Mouse (Mus musculus) erythroblast, adult 5-6 weeks (primary cell): Measurements from ENCODE around the gene Zswim4. TPM values are rescaled to one million over a fixed set of nuclear protein-coding genes. Genes with fewer than 3 reads are reported as not detected.

Source experiments
- ATAC-seq: replicated peaks from 2 replicates; pipeline ENCODE4 v1.8.0; 2016; ENCODE audit warnings: moderate number of reproducible peaks, mild to moderate bottlenecking, moderate TSS enrichment, inconsistent platforms; ENCODE audit not compliant: poor library complexity, low FRiP score, severe bottlenecking
- total RNA-seq, 2 experiments: library from RNA; stranded (forward) in 1 of 2; stranded (reverse) in 1 of 2; fragments of 150-400 nt in 1 of 2; fragments of 200-764, 138-1000 nt in 1 of 2; gene quantifications; 2 replicates each; pipeline versions ENCODE4 v1.2.3 to v1.2.4; 2015 to 2017; ENCODE audit warnings: low replicate concordance in 2 of 2

Gene Zswim4
- total RNA-seq, 2 experiments from 2014 or later: 3.5 to 6.3 TPM

DNA sequence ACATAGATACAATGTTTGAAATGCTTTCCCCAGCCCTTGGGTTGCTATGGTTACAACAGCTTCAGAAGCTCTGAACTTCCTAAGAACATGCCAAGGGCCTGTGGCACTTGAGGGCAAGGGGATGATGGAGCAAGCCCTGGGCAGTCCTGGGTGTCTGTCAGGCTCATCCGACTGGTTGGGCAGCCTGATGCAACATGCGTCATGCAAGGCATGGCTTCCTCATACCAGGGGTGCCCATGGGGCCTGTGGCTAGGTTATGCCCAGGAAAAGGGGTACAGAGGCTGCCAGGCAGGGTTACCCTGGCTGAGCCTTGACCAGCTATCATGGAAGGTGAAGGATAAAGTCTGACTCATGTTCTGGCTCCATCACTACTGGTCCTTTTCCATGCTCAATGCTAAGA lies 3.8 kb downstream of the Zswim4 start:
- ATAC-seq: no peak

DNA sequence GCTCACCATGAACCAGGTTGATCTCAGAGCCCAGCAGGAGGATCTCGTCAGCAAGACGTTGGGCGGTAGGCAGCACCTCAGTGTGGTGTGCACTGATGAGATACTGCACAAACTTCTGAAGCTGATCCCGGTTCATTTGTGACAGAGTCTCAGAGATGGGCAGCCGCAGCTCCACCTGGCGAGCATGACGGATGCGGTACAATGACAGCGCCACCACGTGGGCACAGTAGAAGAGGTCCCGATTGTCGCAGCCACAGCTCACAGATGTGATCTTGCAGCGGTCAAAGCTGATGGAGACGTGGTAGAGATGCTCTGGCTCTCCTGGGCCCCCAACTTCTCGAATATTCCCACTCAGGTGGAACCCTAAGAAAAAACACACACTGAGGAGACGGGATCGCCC lies 6.1 kb downstream of the Zswim4 start:
- no peak for ATAC-seq

DNA sequence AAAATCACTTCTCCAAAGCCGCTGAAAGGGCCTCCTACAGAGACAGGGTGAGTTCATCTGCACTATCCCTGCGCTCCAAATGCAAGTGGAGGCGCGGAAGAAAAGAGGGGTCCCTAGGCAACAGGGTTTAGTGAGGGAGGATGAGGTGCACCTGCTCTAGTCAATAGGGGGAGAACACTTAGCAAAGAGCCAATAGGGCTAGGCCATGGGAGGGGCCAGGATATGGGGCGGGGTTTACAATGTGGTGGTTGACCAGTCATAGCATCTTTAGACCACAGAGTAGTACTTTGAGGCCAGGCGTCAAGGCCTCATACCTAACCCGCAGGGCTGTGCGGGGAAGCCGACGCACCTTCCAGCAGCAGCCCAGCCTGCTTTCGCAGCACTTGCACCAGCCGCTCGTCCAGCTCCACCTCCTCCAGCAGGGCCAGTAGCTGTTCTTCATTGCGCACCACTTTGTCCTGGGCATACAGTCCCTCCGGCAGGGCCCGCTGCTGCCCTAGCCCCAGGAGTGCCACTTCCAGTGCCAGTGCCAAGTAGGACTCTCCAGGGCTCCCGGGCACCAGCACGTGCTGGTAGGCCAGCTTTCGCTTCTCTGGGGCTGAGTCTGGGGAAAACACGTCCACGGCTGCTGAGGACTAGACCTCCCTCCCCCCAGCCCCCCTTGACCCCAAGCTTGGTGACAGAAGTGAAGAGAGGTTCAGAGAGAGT lies 13.4 kb downstream of the Zswim4 start:
- no peak for ATAC-seq

GRCm38 (mm10) chr8:84222566-84223165 lies 14.2 kb downstream of the Zswim4 start:
- ATAC-seq: peak; percentile 65; the same call in 1 of the 2 replicates

DNA sequence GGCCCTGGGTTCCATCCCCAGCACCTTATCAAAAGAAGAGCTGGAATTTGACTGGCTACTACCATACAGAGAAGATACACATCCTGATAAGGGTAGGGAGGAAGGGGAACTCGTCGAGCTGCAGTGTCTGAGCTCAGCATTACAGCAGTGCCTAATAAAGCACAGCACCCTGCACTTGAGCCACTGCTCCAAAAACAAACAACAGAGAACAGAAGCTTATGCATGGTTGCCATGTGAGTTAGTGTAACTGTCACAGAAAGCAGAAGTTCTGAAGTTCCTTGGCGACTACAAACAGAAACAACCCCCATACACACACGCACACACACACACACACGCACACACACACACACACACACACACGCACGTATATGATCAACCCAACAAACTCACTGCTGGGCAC lies 16.8 kb downstream of the Zswim4 start:
- ATAC-seq: no peak

DNA sequence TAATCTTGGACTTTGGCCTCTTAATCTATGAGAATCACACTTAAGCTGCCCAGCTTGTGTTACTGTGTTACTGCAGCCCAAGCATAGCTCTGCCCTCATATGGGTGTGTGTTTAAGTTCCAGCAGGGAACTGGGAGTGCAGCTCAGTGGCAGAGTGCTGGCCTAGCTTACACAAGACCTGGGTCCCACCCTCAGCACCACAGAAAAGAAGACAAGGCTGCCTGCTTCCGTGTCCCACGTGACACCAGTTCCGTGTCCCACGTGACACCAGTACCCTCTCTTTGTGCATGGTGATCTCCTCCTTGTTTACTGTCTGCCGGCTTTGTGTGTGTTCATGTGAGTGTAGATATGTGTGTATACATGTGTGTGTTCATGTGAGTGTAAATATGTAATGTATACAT lies 18.7 kb downstream of the Zswim4 start:
- no peak for ATAC-seq

GRCm38 (mm10) chr8:84217206-84217605 lies 19.6 kb downstream of the Zswim4 start:
- no peak for ATAC-seq

DNA sequence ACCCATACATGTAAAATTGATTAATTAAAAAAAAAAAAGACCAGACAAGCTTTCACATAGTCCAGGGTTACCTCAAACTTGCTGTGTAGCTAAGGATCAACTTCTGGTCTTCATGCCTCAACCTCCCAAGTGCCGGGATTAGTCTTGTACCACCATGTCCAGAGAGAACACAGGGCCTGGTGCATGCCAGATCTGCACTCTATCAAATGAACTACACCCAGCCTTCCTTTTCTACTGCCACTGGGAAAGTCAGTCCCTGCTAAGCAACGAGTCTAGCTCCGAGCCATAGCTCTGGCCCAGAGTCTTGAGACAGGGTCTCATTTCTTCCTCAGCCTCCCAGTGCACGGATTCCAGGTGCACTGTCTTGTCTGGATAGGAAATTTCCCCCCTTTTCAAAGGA lies 23.6 kb downstream of the Zswim4 start:
- no peak for ATAC-seq

GRCm38 (mm10) chr8:84211881-84212563 lies 24.8 kb downstream of the Zswim4 start:
- ATAC-seq: no peak

- ATAC-seq: no peak
Measured at GRCm38 (mm10) chr8:84211202-84211601, 25.7 kb downstream of the Zswim4 start.

DNA sequence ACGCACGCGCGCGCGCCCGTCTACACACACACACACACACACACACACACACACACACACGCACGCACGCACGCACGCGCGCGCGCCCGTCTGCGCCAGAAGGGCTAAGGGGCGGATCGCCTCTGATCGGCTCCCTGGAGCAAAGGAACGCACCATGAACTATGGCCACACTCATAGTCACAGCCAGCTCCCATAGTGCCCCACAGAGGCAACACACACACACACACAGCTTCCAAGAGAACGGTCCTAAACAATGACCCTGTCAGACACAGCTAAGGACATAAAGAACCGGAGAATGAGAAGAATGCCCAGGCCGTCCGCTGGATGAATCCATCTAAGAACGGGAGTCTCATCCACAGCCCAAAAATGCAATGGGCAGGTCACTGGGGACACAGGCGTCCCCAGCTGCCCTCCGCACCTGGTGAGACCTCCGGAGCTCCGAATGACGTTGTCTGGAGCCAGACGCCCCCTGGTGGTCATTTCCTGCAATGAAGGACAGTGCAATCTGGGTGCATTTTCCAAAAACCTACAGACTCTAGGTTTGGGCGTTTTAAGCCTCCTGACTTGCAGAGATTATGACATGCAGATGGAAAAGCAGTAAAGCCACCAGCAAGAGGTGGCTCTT lies 26.6 kb downstream of the Zswim4 start:
- peak; percentile 61; the same call in 1 of the 2 replicates for ATAC-seq

DNA sequence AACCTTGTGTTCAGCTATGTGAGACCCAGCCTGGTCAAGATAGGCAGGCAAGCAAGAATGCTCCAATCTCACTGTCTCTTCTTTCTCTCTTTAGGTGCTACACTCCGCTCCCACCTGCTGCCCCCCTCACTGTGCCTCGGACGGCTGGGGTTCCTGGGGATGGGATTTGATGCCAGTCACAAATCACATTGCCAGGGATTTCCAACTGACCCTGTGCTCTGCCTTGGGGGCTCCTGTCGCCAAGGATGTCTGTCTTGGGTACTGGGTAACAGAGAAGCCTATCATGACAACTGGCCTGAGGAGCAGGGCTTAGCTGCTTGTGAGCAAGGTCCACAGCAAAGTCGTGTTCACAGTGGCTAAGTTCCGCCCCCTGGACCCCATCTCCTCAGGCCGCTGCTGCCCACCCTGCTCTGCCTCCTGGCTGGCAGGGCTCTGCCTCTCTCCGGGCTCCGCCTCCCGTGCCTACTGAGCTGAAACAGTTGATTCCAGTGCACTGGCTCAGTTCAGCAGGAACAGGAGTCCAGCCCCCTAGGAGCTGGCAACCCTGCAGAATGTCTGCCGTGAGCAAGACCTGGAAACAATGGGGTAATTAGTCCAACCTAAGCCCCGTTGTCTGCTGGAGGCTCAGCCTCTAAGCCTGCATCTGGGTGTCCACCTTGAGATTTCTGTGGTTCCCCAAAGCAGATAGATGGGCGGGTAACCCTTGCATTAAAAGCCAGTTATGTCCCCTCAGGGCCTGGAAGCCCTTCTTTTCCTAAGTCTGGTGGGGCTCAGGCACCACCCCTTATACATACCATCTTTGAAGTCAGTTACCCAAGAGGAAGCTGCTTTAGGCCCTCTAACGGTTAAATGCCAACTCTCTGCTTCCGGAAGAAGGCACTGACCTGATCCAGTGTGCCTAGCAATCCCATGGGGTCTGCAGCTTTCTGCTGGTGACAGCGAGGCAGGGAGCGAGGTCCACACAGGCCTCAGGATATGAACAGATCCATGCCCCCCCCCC lies 28.2 kb downstream of the Zswim4 start:
- ATAC-seq: no peak

DNA sequence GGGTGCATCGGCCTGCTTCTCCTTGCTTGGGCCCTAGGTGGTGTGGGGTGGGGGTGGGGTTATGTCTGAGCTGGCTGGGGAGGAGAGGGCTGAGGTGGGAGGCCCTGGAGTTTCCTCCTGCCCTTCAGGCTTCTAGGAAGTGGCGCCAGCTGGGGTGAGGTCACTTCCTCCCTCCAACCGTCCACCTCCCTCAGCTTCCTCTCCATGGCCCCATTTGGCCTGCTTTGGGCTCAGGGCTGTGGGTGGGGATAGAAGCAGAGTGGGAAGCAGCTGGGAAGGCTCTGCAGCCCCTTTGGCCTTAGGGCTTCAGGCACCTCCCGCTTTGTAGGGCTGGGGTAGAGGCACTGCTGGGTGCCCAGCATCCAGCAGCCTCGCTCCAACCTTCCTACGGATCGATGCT lies 29.0 kb downstream of the Zswim4 start:
- ATAC-seq: no peak

DNA sequence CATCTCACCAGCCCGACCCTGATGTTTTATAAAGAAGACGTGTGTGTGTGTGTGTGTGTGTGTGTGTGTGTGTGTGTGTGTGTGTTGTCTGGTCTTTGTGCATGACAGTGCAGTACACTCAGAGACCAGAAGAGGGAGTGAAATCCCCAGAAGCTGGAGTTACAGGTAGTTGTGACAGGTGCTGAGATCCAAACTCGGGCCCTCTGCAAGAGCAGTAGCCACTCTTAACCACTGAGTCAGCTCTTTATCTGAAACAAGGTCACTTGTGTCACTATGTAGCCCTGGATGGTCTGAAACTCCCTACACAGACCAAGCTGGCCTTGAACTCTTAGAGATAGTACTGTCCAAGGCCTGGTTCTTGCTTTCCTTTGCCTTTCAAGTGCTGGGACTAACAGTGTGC lies 30.2 kb downstream of the Zswim4 start:
- ATAC-seq: no peak

- no peak for ATAC-seq
Measured at GRCm38 (mm10) chr8:84205073-84205472, 31.8 kb downstream of the Zswim4 start.

GRCm38 (mm10) chr8:84203975-84204772 lies 32.7 kb downstream of the Zswim4 start:
- ATAC-seq: no peak

- ATAC-seq: no peak
Measured at GRCm38 (mm10) chr8:84202938-84203917, 33.6 kb downstream of the Zswim4 start.

DNA sequence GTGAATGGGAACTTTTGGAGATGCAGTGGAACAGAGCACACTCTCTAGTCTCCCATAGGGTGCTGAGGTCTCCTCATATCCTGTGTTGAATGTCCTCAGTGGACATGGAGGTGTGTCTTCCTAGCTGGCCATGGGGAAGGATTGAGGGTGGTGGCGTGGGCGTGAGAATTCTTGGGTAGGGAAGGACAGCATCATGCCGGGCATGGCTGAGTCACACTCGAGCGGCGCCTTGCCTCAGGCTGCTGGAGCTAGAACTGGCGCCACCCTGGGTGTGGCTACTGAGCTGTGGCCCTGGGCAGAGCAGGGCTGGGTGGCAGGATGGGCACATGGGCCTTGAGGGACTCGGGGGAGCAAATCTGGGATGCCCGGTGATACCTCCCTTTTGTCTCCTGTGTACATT lies 34.4 kb downstream of the Zswim4 start:
- 0 out of 2 replicates have a peak, but pooled peaks have one; percentile 45 for ATAC-seq
